Mouse (Mus musculus) intestine, embryonic 14.5 days (tissue): ENCODE data around the gene Usp27x. TPM values are rescaled to one million over a fixed set of nuclear protein-coding genes. Genes with fewer than 3 reads are reported as not detected.
A peak's percentile ranks its signal among the peaks of the same experiment; 100 is the strongest.

Experiments
- ATAC-seq: fragments of 200-750 bp; cut with Nextera tagmentation; replicated peaks from 2 replicates; pipeline ENCODE4 v1.8.0; 2017; ENCODE audit warnings: low read depth, moderate number of reproducible peaks, moderate TSS enrichment, moderate library complexity; ENCODE audit not compliant: low FRiP score, low TSS enrichment
- DNase-seq: peaks from one replicate; pipeline ENCODE4 v3.0.0-alpha.2; 2018; ENCODE audit warnings: low spot score
- H3K27ac ChIP-seq: fragments of 300-500 bp; sonication (generic); 2 replicates; pipeline ENCODE4 v1.5.1; 2014; ENCODE audit warnings: low read depth, mild to moderate bottlenecking, control low read depth
- H3K27me3 ChIP-seq: fragments of 300-500 bp; sonication (generic); replicated peaks from 2 replicates; pipeline ENCODE4 v1.6.1; 2014; ENCODE audit warnings: low read length, control low read depth; ENCODE audit not compliant: control insufficient read depth, insufficient read depth
- H3K36me3 ChIP-seq: fragments of 300-500 bp; sonication (generic); 2 replicates; pipeline ENCODE4 v1.6.1; 2014; ENCODE audit warnings: low read length, control low read depth; ENCODE audit not compliant: control insufficient read depth, insufficient read depth
- H3K4me1 ChIP-seq: fragments of 300-500 bp; sonication (generic); replicated peaks from 2 replicates; pipeline ENCODE4 v1.6.1; 2014; ENCODE audit warnings: low read length, control low read depth, mixed read lengths; ENCODE audit not compliant: control insufficient read depth, insufficient read depth
- H3K4me2 ChIP-seq: fragments of 300-500 bp; sonication (generic); 2 replicates; pipeline ENCODE4 v1.6.1; 2014; ENCODE audit warnings: low read length
- H3K4me3 ChIP-seq: fragments of 300-500 bp; sonication (generic); 2 replicates; pipeline ENCODE4 v1.5.1; 2014; ENCODE audit warnings: low read depth, low read length, control low read depth, mixed read lengths
- H3K9ac ChIP-seq: fragments of 300-500 bp; sonication (generic); 2 replicates; pipeline ENCODE4 v1.6.1; 2014; ENCODE audit warnings: mild to moderate bottlenecking, low read length
- H3K9me3 ChIP-seq: fragments of 300-500 bp; sonication (generic); 2 replicates; pipeline ENCODE4 v1.6.1; 2016; ENCODE audit warnings: low read length, control low read depth; ENCODE audit not compliant: control insufficient read depth
- WGBS: fragments of 180-500 bp; shearing (Covaris S2); extraction: QIAGEN DNeasy Blood & Tissue Kit; methylation state at CpG from one replicate; pipeline ENCODE4 v1.1.7; 2014; 5-methylcytosine and 5-hydroxymethylcytosine counted together
- polyA plus RNA-seq: library from polyadenylated mRNA; unstranded; fragments of >200 nt; fragmentation: Nextera tagmentation; extraction: Ambion mirVana; gene quantifications from 2 replicates; pipeline ENCODE4 v1.2.1, GENCODE M21; 2014

Usp27x gene
- 0.32 and 0.50 TPM in 2 replicates for polyA plus RNA-seq

DNA sequence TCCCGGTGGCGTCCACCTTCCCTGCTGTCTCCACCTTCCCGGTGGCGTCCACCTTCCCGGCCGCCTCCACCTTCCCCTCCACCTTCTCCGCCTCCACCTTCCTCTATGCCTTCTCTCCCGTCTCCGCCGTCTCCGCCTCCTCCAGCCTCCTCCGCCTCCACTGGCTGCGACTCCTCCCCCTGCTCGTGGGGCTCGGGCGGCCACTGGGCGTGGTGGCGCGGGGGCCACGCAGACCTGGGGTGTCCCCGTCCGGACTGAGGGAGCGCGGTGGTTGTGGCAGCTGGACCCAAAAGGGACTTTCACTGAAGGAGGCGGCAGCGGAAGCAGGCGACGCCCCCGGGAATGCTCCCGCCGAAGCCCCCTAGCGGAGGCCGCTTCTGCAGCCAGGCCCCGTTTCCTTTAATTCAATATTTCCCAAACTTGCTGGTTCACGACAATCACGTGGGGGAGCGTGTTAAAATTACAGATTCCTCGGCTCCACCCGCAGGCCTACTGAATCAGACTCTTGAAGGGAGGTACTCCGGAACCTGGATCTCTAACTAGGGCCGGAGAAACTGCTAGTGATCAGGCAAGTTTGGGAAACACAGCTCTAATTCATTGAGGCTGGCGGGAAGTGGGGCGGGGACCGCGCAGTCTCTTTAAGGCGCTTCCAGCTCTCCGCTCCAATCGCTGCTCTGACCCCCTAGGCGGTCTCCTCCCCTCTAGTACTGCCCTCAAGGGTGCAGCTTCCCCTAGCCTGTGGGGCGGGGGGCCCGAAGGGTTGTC, at the start of gene Usp27x:
Gene Usp27x (minus strand): TSS at position 115 of the 765 bp plus-strand sequence.
- Histone ChIP-seq H3K4me3 (peak within 1 kb of the TSS; percentile 47), H3K4me2 (peak within 1 kb of the TSS; percentile 60), H3K9ac (peak within 1 kb of the TSS; percentile 53), H3K4me1 (no peaks in the 10 kb centered on the region), H3K27ac (peak within 1 kb of the TSS; percentile 80), H3K27me3 (no peaks in the 10 kb centered on the region), H3K9me3 (no peaks in the 10 kb centered on the region), H3K36me3 (no peaks in the 10 kb centered on the region)
- ATAC-seq (peak; percentile 93), DNase-seq (peak; percentile 82)
- WGBS, result 16% methylated on average over 45 of the region's 51 CpGs

DNA sequence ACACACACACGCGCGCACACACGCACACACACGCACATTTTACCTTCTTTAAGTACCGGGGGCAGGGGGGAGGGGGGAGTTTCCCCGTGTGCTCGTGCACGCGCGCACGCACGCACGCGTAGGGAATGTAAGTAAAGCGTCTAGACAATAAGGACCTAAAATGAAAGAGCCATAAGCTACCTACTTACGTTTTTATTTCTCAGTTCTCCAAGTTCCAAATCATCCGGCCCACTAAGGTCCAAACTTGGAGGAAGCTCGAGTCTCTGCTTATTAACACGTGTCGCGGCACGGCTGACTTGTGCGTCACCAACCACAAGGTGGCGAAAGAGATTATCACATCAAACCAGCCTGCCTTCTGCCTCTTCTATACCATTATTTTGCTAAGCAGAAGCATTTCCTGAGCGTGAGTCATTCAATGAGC, 47.1 kb upstream of the Usp27x start:
- H3K9me3 ChIP-seq, result no peaks in the 10 kb centered on the region
- no peaks in the 10 kb centered on the region for H3K27me3 ChIP-seq
- ATAC-seq, result peak; percentile 29; the same call in 1 of the 2 replicates
- H3K9ac ChIP-seq, result peak overlapping the region; percentile 48
- DNase-seq, result peak; percentile 78
- WGBS, result 19% methylated on average over 26 of the region's 26 CpGs
- peak overlapping the region; percentile 46 for H3K4me2 ChIP-seq
- no peaks in the 10 kb centered on the region for H3K4me1 ChIP-seq
- H3K4me3 ChIP-seq, result peak overlapping the region; percentile 45
- H3K36me3 ChIP-seq, result no peaks in the 10 kb centered on the region
- H3K27ac ChIP-seq, result no peak overlapping the region

DNA sequence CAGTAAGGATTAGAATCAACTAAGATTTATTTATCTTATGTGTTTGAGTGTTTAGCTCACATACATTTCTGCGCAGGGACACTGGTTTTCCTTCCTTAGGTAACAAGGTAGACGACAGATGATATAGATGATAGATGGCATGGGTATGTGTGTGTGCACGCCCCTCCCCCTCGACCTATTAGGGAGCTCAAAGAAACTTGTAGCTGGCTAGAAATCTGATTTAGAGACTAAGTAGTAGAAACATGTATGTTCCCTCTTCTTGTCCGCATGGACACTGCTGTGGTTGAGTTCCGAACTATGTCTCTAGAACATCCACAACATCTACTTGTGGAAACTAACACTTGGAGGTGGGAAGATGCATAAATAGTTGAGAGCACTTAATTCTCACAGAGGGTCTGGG, 46.5 kb upstream of the Usp27x start:
- peak overlapping the region; percentile 45 for H3K4me3 ChIP-seq
- no peaks in the 10 kb centered on the region for H3K9me3 ChIP-seq
- no peak for ATAC-seq
- H3K27ac ChIP-seq, result no peak overlapping the region
- 70% methylated on average over 6 of the region's 6 CpGs for WGBS
- DNase-seq, result no peak
- H3K36me3 ChIP-seq, result no peaks in the 10 kb centered on the region
- peak overlapping the region; percentile 46 for H3K4me2 ChIP-seq
- peak overlapping the region; percentile 48 for H3K9ac ChIP-seq
- no peaks in the 10 kb centered on the region for H3K27me3 ChIP-seq
- H3K4me1 ChIP-seq, result no peaks in the 10 kb centered on the region

DNA sequence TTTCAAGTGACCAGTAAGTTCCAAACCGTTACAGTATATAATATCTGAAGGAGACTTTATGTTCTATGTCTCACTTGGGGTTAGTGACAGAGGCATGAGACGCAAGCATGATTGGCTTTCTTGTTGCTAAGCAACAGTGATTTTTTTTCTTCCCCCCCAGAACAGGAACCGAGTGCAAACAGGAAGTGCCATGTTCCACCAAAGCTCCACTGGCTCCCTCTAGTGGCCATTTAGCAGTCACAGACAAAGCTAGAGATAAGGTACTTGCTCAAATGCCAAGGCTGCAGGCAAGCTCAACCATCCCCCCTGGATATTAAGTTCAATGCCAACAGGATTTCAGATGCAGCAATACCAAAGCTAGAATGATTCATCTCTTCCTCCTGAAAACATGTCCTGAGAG, 45.4 kb upstream of the Usp27x start:
- H3K4me2 ChIP-seq, result no peak overlapping the region
- no peak overlapping the region for H3K27ac ChIP-seq
- H3K4me3 ChIP-seq, result no peak overlapping the region
- H3K27me3 ChIP-seq, result no peaks in the 10 kb centered on the region
- no peaks in the 10 kb centered on the region for H3K9me3 ChIP-seq
- no peak overlapping the region for H3K9ac ChIP-seq
- 19% methylated on average over 3 of the region's 3 CpGs for WGBS
- DNase-seq, result no peak
- H3K36me3 ChIP-seq, result no peaks in the 10 kb centered on the region
- no peaks in the 10 kb centered on the region for H3K4me1 ChIP-seq
- ATAC-seq, result peak; percentile 84; the same call in 1 of the 2 replicates

DNA sequence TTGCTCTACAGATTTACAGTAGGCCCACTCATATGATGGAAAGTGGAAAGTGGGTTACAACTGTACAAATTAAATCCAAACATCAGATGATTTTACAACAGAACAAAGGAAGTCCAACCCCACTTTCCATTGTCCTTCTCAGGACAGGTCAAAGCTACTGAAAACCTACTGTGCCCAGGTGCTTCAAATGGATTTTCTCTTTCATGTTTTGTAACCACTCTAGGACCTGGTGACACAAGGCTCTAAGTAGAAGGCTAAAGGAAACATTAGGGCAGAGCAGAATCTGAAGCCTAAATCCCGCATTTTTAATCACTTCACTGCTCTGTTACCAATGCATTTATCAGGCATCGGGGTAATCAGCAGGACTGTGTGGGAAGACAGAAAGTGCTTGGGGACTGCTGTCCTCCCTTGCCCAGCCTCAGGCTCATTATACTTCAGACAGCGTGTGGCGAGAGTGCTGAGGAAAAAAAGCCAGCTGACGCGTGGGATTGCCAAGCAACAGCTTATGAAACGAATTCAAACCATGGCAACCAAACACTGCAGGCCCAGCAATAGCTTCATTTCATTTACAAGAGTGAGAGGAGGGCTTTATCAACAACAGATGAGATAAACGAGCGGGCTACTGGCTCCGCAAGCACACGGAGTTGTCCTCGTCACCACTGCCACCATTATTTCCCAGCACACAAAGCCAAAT, 40.7 kb upstream of the Usp27x start:
- H3K4me3 ChIP-seq, result no peak overlapping the region
- no peaks in the 10 kb centered on the region for H3K9me3 ChIP-seq
- no peaks in the 10 kb centered on the region for H3K4me1 ChIP-seq
- 61% methylated on average over 12 of the region's 12 CpGs for WGBS
- H3K27me3 ChIP-seq, result no peaks in the 10 kb centered on the region
- no peaks in the 10 kb centered on the region for H3K36me3 ChIP-seq
- H3K4me2 ChIP-seq, result no peak overlapping the region
- no peak for ATAC-seq
- DNase-seq, result no peak
- no peak overlapping the region for H3K9ac ChIP-seq
- H3K27ac ChIP-seq, result no peak overlapping the region

DNA sequence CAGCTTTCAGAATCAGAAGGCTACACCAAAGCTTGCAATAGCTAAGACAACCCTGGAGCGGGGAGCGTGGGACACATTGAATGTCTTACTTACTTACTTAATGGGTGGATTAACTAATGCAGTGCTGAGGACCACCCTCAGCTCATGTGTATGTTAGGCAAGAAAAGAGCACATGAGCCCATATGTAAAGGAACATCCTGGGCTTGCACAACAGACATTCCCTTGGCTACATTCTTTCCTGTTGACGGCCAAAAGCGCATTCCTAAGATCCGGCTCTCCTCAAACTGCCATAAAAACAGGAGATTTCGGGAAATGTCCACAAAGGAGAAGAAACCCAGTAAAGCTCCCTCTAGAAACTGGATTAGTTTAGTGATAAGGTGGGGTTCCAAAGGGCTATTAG, 39.7 kb upstream of the Usp27x start:
- no peak overlapping the region for H3K27ac ChIP-seq
- no peak overlapping the region for H3K4me2 ChIP-seq
- no peak for DNase-seq
- no peaks in the 10 kb centered on the region for H3K27me3 ChIP-seq
- no peaks in the 10 kb centered on the region for H3K4me1 ChIP-seq
- 56% methylated on average over 6 of the region's 6 CpGs for WGBS
- no peaks in the 10 kb centered on the region for H3K9me3 ChIP-seq
- H3K36me3 ChIP-seq, result no peaks in the 10 kb centered on the region
- no peak overlapping the region for H3K9ac ChIP-seq
- ATAC-seq, result no peak
- H3K4me3 ChIP-seq, result no peak overlapping the region

DNA sequence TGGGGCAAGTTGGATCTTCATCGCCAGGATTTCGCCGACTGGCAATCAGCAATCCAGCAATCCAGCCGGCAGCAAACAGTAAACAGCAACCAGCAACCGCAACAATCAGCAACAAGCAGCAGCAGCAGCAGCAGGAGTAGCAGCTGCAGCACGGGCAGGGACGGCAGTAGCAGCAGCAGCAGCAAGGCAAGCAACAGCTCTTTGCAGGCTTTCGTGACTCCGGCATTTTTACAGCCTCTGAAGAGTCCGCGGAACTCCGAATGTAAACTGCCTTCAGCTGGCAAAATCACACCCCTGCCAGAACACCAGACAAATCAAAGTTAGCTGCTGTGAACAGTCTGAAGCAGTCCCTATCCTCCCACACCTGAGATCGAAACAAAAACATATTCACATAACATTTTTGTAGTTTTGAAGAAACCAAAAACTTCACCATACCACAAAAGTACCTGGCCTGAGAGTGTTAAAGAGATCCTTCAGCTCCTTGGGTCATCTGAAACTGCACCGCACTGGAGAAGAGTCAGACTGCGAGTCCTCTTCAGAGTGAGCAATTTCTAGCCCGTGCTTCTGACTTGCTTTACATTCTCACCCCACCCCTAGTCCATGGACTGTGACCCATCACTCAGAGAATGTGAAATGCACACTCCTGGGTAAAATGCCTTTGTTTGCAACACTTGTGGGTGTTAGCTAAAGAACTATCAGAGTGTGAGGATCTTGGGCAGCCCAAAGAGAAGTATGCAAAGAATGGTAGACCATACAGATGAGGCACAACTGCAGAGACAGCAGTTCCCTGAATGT, 36.8 kb upstream of the Usp27x start:
- H3K4me1 ChIP-seq, result no peaks in the 10 kb centered on the region
- 30% methylated on average over 16 of the region's 16 CpGs for WGBS
- no peaks in the 10 kb centered on the region for H3K9me3 ChIP-seq
- DNase-seq (no peak), ATAC-seq (no peak)
- H3K36me3 ChIP-seq, result no peaks in the 10 kb centered on the region
- H3K9ac ChIP-seq, result no peak overlapping the region
- no peak overlapping the region for H3K27ac ChIP-seq
- no peaks in the 10 kb centered on the region for H3K27me3 ChIP-seq
- no peak overlapping the region for H3K4me3 ChIP-seq
- H3K4me2 ChIP-seq, result peak overlapping the region; percentile 29

DNA sequence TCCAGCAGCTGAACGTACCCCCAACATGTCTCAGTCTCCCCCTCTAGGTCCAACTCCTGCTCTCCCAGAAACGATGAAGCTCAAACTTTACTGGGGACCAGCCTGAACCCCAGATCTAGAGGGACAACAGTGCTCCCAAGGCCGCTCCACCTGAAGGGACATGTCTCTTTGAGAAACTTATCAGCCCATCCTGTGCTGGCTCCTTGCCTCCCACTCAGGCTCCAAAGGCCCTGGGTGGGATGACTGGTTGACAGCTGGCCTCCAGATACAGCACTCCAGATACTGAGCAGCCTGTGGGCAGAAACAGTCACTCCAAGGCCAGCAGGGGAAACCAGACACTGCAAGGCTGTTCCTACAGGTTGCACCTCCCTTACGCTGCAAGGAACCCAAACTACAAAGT, 956 bp upstream of the Usp27x start:
- DNase-seq, result no peak
- Histone ChIP-seq H3K4me1 (no peaks in the 10 kb centered on the region), H3K27me3 (no peaks in the 10 kb centered on the region), H3K36me3 (no peaks in the 10 kb centered on the region), H3K9me3 (no peaks in the 10 kb centered on the region), H3K27ac (peak overlapping the region; percentile 80; the same call in 1 of the 2 replicates), H3K4me3 (peak overlapping the region; percentile 47), H3K9ac (peak overlapping the region; percentile 53; the same call in 1 of the 2 replicates), H3K4me2 (peak overlapping the region; percentile 60)
- ATAC-seq, result peak; percentile 12
- WGBS, result 38% methylated on average over 4 of the region's 4 CpGs
